Mouse (Mus musculus): ENCODE data around the gene Cdc42ep5. TPM values are rescaled to one million over a fixed set of nuclear protein-coding genes. Genes with fewer than 3 reads are reported as not detected.

Cdc42ep5 gene
- polyA plus RNA-seq, 1 experiment from 2014 or later, result 43.9 TPM

DNA sequence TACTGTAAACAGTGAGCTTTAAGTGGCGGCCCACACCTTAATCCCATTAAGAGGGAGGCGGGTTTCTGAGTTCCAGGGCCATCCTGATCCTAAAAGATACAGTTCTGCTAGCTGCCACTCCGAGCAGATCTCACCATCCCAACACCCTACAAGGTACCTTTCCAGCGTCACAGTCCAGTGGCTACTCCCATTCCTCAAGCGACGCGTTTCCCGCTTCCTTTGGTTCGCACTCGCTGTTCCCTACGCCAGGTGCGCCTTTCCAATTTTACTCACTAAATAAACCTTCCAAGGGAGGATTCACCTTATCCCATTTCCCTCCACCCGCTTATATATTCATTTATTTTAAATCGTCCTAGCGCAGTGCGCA is 28.3 kb downstream of the Cdc42ep5 start:
- ATAC-seq (replicated peaks; ENCODE audit: insufficient number of reproducible peaks, low FRiP score, low TSS enrichment, low read depth) (peak; percentile 3), DNase-seq (ENCODE audit: low spot score) (no peak)
- no peaks in the 10 kb centered on the region for H3K4me1 ChIP-seq (ENCODE audit: control insufficient read depth, insufficient read depth, low read length)
- peak overlapping the region; percentile 59 for H3K9ac ChIP-seq (replicated peaks; ENCODE audit: low read length)
- peak overlapping the region; percentile 66 for H3K4me2 ChIP-seq (ENCODE audit: low read depth, low read length)
- H3K36me3 ChIP-seq (replicated peaks; ENCODE audit: control insufficient read depth, insufficient read depth, low read depth, low read length), result peaks cover 7% of the 10 kb centered on the region
- whole genome bisulfite sequencing, result under 1% methylated on average over 16 of the region's 16 CpGs
- H3K4me3 ChIP-seq (ENCODE audit: low read depth, low read length), result peak overlapping the region; percentile 58
- H3K27ac ChIP-seq (replicated peaks; ENCODE audit: low read depth, low read length), result no peak overlapping the region
- H3K27me3 ChIP-seq (ENCODE audit: control insufficient read depth, insufficient read depth, low read length), result no peaks in the 10 kb centered on the region
- no peaks in the 10 kb centered on the region for H3K9me3 ChIP-seq (replicated peaks; ENCODE audit: control insufficient read depth, low read length)

DNA sequence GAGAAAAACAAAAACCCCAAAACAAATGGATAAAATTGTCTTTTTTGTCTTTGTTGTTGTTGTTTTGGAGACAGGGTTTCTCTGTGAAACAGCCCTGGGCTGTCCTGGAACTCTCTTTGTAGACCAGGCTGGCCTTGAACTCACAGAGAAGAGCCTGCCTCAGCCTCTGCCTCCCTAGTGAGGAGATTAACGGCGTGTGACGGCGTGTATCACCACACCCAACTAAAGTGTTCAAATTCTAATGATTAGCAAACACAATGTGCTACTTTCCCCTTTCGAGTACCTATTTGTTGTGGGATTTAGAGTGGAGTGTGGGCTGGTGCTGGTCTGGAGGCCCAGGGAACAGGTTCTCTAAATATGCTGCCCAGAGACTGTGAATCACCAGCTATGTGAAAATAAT is 29.7 kb downstream of the Cdc42ep5 start:
- H3K27ac ChIP-seq (replicated peaks; ENCODE audit: low read depth, low read length), result no peak overlapping the region
- no peaks in the 10 kb centered on the region for H3K4me1 ChIP-seq (ENCODE audit: control insufficient read depth, insufficient read depth, low read length)
- no peaks in the 10 kb centered on the region; the same call in 1 of the 2 replicates for H3K36me3 ChIP-seq (replicated peaks; ENCODE audit: control insufficient read depth, insufficient read depth, low read depth, low read length)
- no peak for ATAC-seq (replicated peaks; ENCODE audit: insufficient number of reproducible peaks, low FRiP score, low TSS enrichment, low read depth)
- no peak overlapping the region for H3K4me2 ChIP-seq (ENCODE audit: low read depth, low read length)
- no peak for DNase-seq (ENCODE audit: low spot score)
- 80% methylated on average over 5 of the region's 5 CpGs for WGBS
- H3K4me3 ChIP-seq (ENCODE audit: low read depth, low read length), result no peak overlapping the region
- H3K27me3 ChIP-seq (ENCODE audit: control insufficient read depth, insufficient read depth, low read length), result no peaks in the 10 kb centered on the region
- H3K9ac ChIP-seq (replicated peaks; ENCODE audit: low read length), result no peak overlapping the region
- H3K9me3 ChIP-seq (replicated peaks; ENCODE audit: control insufficient read depth, low read length), result no peaks in the 10 kb centered on the region

DNA sequence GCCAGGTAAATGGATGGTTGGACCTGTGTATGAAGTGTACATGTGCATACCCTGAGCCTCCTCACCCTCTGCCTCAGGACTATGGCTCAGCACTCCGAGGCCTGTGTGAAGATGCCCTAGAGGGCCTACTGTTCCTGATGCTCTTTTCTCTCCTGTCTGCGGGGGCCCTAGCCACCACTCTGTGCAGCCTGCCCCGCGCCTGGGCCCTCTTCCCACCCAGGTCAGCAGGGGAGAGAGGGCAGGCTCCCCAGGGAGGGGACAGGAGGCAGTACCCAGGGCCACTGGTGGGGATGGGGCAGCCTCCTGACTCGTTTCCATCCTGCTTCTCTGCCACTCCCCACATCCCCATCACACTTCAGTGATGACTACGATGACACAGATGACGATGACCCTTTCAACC is 31.7 kb downstream of the Cdc42ep5 start:
- no peaks in the 10 kb centered on the region for H3K9me3 ChIP-seq (replicated peaks; ENCODE audit: control insufficient read depth, low read length)
- H3K36me3 ChIP-seq (replicated peaks; ENCODE audit: control insufficient read depth, insufficient read depth, low read depth, low read length), result no peaks in the 10 kb centered on the region
- H3K9ac ChIP-seq (replicated peaks; ENCODE audit: low read length), result no peak overlapping the region
- H3K4me2 ChIP-seq (ENCODE audit: low read depth, low read length), result no peak overlapping the region
- WGBS, result 78% methylated on average over 7 of the region's 7 CpGs
- DNase-seq (ENCODE audit: low spot score) (no peak), ATAC-seq (replicated peaks; ENCODE audit: insufficient number of reproducible peaks, low FRiP score, low TSS enrichment, low read depth) (no peak)
- no peaks in the 10 kb centered on the region for H3K4me1 ChIP-seq (ENCODE audit: control insufficient read depth, insufficient read depth, low read length)
- H3K4me3 ChIP-seq (ENCODE audit: low read depth, low read length), result no peak overlapping the region
- H3K27ac ChIP-seq (replicated peaks; ENCODE audit: low read depth, low read length), result no peak overlapping the region
- H3K27me3 ChIP-seq (ENCODE audit: control insufficient read depth, insufficient read depth, low read length), result no peaks in the 10 kb centered on the region

DNA sequence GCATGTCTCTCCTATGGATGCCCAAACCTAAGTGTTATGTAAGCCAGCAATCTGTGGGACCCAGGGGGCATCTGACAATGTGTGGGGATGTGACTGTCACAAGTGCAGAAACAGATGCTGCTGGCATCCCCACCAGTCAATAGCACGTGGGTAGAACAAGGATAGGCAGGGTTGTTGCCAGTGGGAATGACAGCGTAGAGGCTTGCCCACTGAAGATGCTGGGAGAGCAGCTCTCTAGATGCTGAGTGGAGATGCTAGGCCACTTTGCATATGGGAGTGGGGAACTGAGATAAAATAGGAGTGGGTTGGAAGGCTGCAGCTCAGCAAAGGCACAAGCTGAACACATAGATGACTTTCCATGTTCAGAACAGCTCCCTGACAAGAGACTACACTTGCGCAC is 32.1 kb downstream of the Cdc42ep5 start:
- WGBS, result 86% methylated on average over 3 of the region's 3 CpGs
- Histone ChIP-seq H3K27ac (replicated peaks; ENCODE audit: low read depth, low read length) (no peak overlapping the region), H3K27me3 (ENCODE audit: control insufficient read depth, insufficient read depth, low read length) (no peaks in the 10 kb centered on the region), H3K36me3 (replicated peaks; ENCODE audit: control insufficient read depth, insufficient read depth, low read depth, low read length) (no peaks in the 10 kb centered on the region), H3K4me2 (ENCODE audit: low read depth, low read length) (no peak overlapping the region), H3K4me1 (ENCODE audit: control insufficient read depth, insufficient read depth, low read length) (no peaks in the 10 kb centered on the region), H3K9ac (replicated peaks; ENCODE audit: low read length) (no peak overlapping the region), H3K4me3 (ENCODE audit: low read depth, low read length) (no peak overlapping the region), H3K9me3 (replicated peaks; ENCODE audit: control insufficient read depth, low read length) (no peaks in the 10 kb centered on the region)
- no peak for DNase-seq (ENCODE audit: low spot score)
- no peak for ATAC-seq (replicated peaks; ENCODE audit: insufficient number of reproducible peaks, low FRiP score, low TSS enrichment, low read depth)

DNA sequence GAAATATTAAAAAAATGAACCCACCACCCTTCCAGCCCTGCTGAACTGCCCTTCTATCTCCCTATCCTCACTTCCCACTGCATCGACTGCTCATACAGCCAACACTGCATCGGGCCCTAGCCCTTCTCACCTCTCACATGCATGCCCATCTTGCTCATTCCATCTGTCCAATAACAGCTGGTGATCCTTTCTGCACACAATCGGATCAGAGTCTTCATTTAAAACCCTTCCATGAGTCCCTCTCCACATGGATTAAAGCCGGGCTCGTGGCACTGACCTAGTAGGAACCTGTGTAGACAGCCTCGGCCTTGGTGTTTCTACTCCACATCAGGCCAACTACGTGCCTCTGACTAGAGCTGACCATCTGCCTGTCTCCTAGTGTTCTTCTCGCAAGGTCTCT is 32.7 kb downstream of the Cdc42ep5 start:
- WGBS, result 88% methylated on average over 8 of the region's 8 CpGs
- no peak overlapping the region for H3K4me2 ChIP-seq (ENCODE audit: low read depth, low read length)
- no peak overlapping the region for H3K9ac ChIP-seq (replicated peaks; ENCODE audit: low read length)
- no peak for ATAC-seq (replicated peaks; ENCODE audit: insufficient number of reproducible peaks, low FRiP score, low TSS enrichment, low read depth)
- no peak for DNase-seq (ENCODE audit: low spot score)
- no peak overlapping the region for H3K27ac ChIP-seq (replicated peaks; ENCODE audit: low read depth, low read length)
- H3K36me3 ChIP-seq (replicated peaks; ENCODE audit: control insufficient read depth, insufficient read depth, low read depth, low read length), result no peaks in the 10 kb centered on the region
- no peaks in the 10 kb centered on the region for H3K4me1 ChIP-seq (ENCODE audit: control insufficient read depth, insufficient read depth, low read length)
- H3K4me3 ChIP-seq (ENCODE audit: low read depth, low read length), result no peak overlapping the region
- H3K9me3 ChIP-seq (replicated peaks; ENCODE audit: control insufficient read depth, low read length), result no peaks in the 10 kb centered on the region
- H3K27me3 ChIP-seq (ENCODE audit: control insufficient read depth, insufficient read depth, low read length), result no peaks in the 10 kb centered on the region

- Histone ChIP-seq H3K9me3 (replicated peaks; ENCODE audit: control insufficient read depth, low read length) (no peaks in the 10 kb centered on the region), H3K36me3 (replicated peaks; ENCODE audit: control insufficient read depth, insufficient read depth, low read depth, low read length) (no peaks in the 10 kb centered on the region), H3K27me3 (ENCODE audit: control insufficient read depth, insufficient read depth, low read length) (no peaks in the 10 kb centered on the region), H3K9ac (replicated peaks; ENCODE audit: low read length) (no peak overlapping the region; the same call in 1 of the 2 replicates), H3K4me3 (ENCODE audit: low read depth, low read length) (no peak overlapping the region), H3K27ac (replicated peaks; ENCODE audit: low read depth, low read length) (no peak overlapping the region; the same call in 1 of the 2 replicates), H3K4me2 (ENCODE audit: low read depth, low read length) (no peak overlapping the region), H3K4me1 (ENCODE audit: control insufficient read depth, insufficient read depth, low read length) (no peaks in the 10 kb centered on the region)
- DNase-seq (ENCODE audit: low spot score), result peak; percentile 88
- ATAC-seq (replicated peaks; ENCODE audit: insufficient number of reproducible peaks, low FRiP score, low TSS enrichment, low read depth), result peak; percentile 69
- WGBS, result 47% methylated on average over 13 of the region's 13 CpGs
Observed at GRCm38 (mm10) chr7:4130686-4131452, 33.8 kb downstream of the Cdc42ep5 start.

DNA sequence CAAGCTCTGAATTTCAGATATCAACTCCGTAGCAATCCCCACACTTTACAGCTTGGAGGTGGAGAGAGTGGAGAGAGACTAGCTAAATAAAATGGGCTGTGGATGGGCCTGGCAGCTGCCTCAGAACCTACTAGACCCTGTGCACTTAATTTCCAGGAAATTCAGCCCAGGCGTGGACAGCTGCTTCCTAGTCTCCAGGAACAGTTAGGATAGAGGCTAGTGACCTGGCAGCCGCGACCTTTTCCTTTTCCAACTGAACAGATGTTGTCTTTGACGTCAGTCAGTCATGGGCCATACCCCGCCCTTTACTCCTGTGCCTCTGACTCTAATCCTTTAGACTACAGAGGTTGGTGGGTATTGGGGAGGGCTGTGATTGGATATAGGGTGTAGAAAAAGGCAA is 35.8 kb downstream of the Cdc42ep5 start:
- no peak overlapping the region for H3K4me2 ChIP-seq (ENCODE audit: low read depth, low read length)
- ATAC-seq (replicated peaks; ENCODE audit: insufficient number of reproducible peaks, low FRiP score, low TSS enrichment, low read depth) (no peak), DNase-seq (ENCODE audit: low spot score) (no peak)
- H3K36me3 ChIP-seq (replicated peaks; ENCODE audit: control insufficient read depth, insufficient read depth, low read depth, low read length), result no peaks in the 10 kb centered on the region
- no peaks in the 10 kb centered on the region for H3K27me3 ChIP-seq (ENCODE audit: control insufficient read depth, insufficient read depth, low read length)
- 59% methylated on average over 6 of the region's 6 CpGs for WGBS
- H3K27ac ChIP-seq (replicated peaks; ENCODE audit: low read depth, low read length), result no peak overlapping the region
- no peak overlapping the region for H3K4me3 ChIP-seq (ENCODE audit: low read depth, low read length)
- no peaks in the 10 kb centered on the region for H3K9me3 ChIP-seq (replicated peaks; ENCODE audit: control insufficient read depth, low read length)
- H3K9ac ChIP-seq (replicated peaks; ENCODE audit: low read length), result no peak overlapping the region
- H3K4me1 ChIP-seq (ENCODE audit: control insufficient read depth, insufficient read depth, low read length), result 0 out of 2 replicates have a peak, but pooled peaks cover 4% of the 10 kb centered on the region

DNA sequence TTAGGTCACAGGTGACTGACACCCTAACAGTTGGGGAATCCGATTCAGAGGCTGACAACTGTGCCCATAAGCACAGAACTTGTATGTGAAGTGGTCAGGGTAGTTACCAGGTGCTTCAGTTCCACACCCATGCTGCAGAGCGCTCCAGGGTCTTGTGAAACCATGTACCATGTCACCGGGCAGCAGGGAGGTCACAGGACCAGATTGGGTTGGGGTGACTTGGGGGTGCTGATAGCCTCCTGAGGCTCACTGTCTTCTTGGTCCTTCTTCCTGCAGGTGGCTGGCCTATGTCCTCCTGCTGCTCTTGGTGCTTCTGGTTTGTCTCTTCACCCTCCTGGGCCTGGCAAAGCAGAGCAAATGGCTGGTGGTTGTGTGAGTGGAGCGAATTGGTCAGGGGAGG is 36.8 kb downstream of the Cdc42ep5 start:
- Histone ChIP-seq H3K9ac (replicated peaks; ENCODE audit: low read length) (0 out of 2 replicates have a peak overlapping the region, but pooled peaks have one; percentile 13), H3K36me3 (replicated peaks; ENCODE audit: control insufficient read depth, insufficient read depth, low read depth, low read length) (no peaks in the 10 kb centered on the region), H3K27me3 (ENCODE audit: control insufficient read depth, insufficient read depth, low read length) (no peaks in the 10 kb centered on the region), H3K4me1 (ENCODE audit: control insufficient read depth, insufficient read depth, low read length) (0 out of 2 replicates have a peak, but pooled peaks cover 4% of the 10 kb centered on the region), H3K27ac (replicated peaks; ENCODE audit: low read depth, low read length) (no peak overlapping the region), H3K4me3 (ENCODE audit: low read depth, low read length) (no peak overlapping the region), H3K4me2 (ENCODE audit: low read depth, low read length) (no peak overlapping the region), H3K9me3 (replicated peaks; ENCODE audit: control insufficient read depth, low read length) (no peaks in the 10 kb centered on the region)
- no peak for ATAC-seq (replicated peaks; ENCODE audit: insufficient number of reproducible peaks, low FRiP score, low TSS enrichment, low read depth)
- WGBS, result 86% methylated on average over 4 of the region's 4 CpGs
- DNase-seq (ENCODE audit: low spot score), result no peak
